Mouse (Mus musculus) ES-Bruce4 (cell line): ENCODE measurements around the gene Nr2c1. TPM values are rescaled to one million over a fixed set of nuclear protein-coding genes. Genes with fewer than 3 reads are reported as not detected.

Source experiments
- H3K27ac ChIP-seq: 2 replicates; pipeline ENCODE4 v1.5.1; 2012; ENCODE audit warnings: low read length, inconsistent platforms; ENCODE audit not compliant: insufficient read depth
- H3K27me3 ChIP-seq: 2 replicates; pipeline ENCODE4 v1.6.1; 2012; ENCODE audit warnings: mild to moderate bottlenecking, low read length, inconsistent platforms; ENCODE audit not compliant: control insufficient read depth, poor library complexity, insufficient read depth, severe bottlenecking
- H3K36me3 ChIP-seq: 2 replicates; pipeline ENCODE4 v1.6.1; 2012; ENCODE audit warnings: inconsistent platforms, mild to moderate bottlenecking, low read length, moderate library complexity; ENCODE audit not compliant: control insufficient read depth, poor library complexity, insufficient read depth, severe bottlenecking
- H3K4me1 ChIP-seq: one replicate; pipeline ENCODE4 v1.8.1; 2011; ENCODE audit warnings: low read length; ENCODE audit not compliant: control insufficient read depth, insufficient read depth
- H3K4me3 ChIP-seq: 2 replicates; pipeline ENCODE4 v1.5.1; 2011; ENCODE audit warnings: low read depth, mild to moderate bottlenecking, low read length
- H3K9ac ChIP-seq: 2 replicates; pipeline ENCODE4 v1.6.1; 2012; ENCODE audit warnings: low read depth, mild to moderate bottlenecking, inconsistent platforms; ENCODE audit not compliant: poor library complexity, severe bottlenecking
- H3K9me3 ChIP-seq: replicated peaks from 2 replicates; pipeline ENCODE4 v1.6.1; 2012; ENCODE audit warnings: mild to moderate bottlenecking, low read length, inconsistent platforms; ENCODE audit not compliant: control insufficient read depth, poor library complexity, insufficient read depth, severe bottlenecking
- CTCF ChIP-seq: IDR thresholded peaks from one replicate; pipeline ENCODE4 v1.8.1; 2011; ENCODE audit warnings: low read depth, low read length
- EP300 ChIP-seq: IDR thresholded peaks from 2 replicates; pipeline ENCODE4 v1.6.1; 2011; ENCODE audit warnings: low read depth, low read length; ENCODE audit not compliant: insufficient read depth
- POLR2A ChIP-seq: IDR thresholded peaks from one replicate; pipeline ENCODE4 v1.8.1; 2011; ENCODE audit warnings: low read length; ENCODE audit not compliant: insufficient read depth
- polyA plus RNA-seq: library from polyadenylated mRNA; stranded (reverse); fragments of >200 nt; gene quantifications from 2 replicates; pipeline ENCODE4 v1.2.4, GENCODE M21; 2011; ENCODE audit warnings: low read depth; ENCODE audit not compliant: missing spikeins, insufficient read depth, insufficient read length

Nr2c1 gene
- polyA plus RNA-seq, 1 experiment, result 8.8 TPM

DNA sequence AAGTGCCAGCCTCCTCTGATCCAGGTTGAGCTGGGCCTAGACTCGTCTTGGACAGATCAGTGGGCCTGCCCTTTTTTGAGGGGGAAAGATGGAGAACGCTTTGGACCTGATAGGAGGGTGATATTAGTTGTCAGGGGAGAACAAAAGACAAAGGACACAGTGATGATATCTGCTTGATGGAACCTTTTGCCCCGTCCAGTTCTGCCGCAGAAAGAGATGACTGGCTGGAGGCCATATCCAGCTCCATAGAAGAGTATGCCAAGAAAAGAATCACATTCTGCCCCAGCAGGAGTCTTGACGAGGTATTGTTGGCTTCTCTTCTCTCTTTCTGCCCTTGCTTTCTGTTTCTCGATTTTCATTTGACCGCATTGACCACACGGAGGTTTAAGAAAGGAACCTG is 14.7 kb upstream of the Nr2c1 start:
- Histone ChIP-seq H3K4me1 (no peaks in the 10 kb centered on the region), H3K9me3 (no peaks in the 10 kb centered on the region), H3K36me3 (no peaks in the 10 kb centered on the region), H3K9ac (no peak overlapping the region), H3K4me3 (no peak overlapping the region), H3K27me3 (no peaks in the 10 kb centered on the region), H3K27ac (no peak overlapping the region)
- TF ChIP-seq CTCF, result no peak
- TF ChIP-seq POLR2A, result no peak
- TF ChIP-seq EP300, result no peak

- no peak for TF ChIP-seq POLR2A
- TF ChIP-seq EP300, result no peak
- no peak for TF ChIP-seq CTCF
- H3K36me3 ChIP-seq, result no peaks in the 10 kb centered on the region
Observed at GRCm38 (mm10) chr10:94133674-94134073, 14.1 kb upstream of the Nr2c1 start.

GRCm38 (mm10) chr10:94134535-94135390 is 13.1 kb upstream of the Nr2c1 start:
- Histone ChIP-seq H3K36me3 (no peaks in the 10 kb centered on the region), H3K9me3 (no peaks in the 10 kb centered on the region), H3K9ac (no peak overlapping the region), H3K4me3 (no peak overlapping the region), H3K27me3 (no peaks in the 10 kb centered on the region), H3K4me1 (no peaks in the 10 kb centered on the region), H3K27ac (no peak overlapping the region)
- TF ChIP-seq POLR2A, result no peak
- TF ChIP-seq CTCF, result no peak
- TF ChIP-seq EP300, result no peak

More at GRCm38 (mm10) chr10:94133674-94134073, 14.1 kb upstream of the Nr2c1 start:
- H3K27me3 ChIP-seq, result no peaks in the 10 kb centered on the region
- no peak overlapping the region for H3K9ac ChIP-seq
- H3K9me3 ChIP-seq, result no peaks in the 10 kb centered on the region
- no peaks in the 10 kb centered on the region for H3K4me1 ChIP-seq
- no peak overlapping the region for H3K27ac ChIP-seq
- no peak overlapping the region for H3K4me3 ChIP-seq

- no peaks in the 10 kb centered on the region for H3K9me3 ChIP-seq
- no peaks in the 10 kb centered on the region for H3K36me3 ChIP-seq
- TF ChIP-seq EP300 (no peak), POLR2A (no peak), CTCF (no peak)
- H3K4me3 ChIP-seq, result no peak overlapping the region
- no peaks in the 10 kb centered on the region for H3K27me3 ChIP-seq
- no peak overlapping the region for H3K27ac ChIP-seq
- no peak overlapping the region for H3K9ac ChIP-seq
- no peaks in the 10 kb centered on the region for H3K4me1 ChIP-seq
Observed at GRCm38 (mm10) chr10:94138890-94139482, 8.8 kb upstream of the Nr2c1 start.

- H3K27ac ChIP-seq, result no peak overlapping the region
- no peak for TF ChIP-seq CTCF
- no peak for TF ChIP-seq POLR2A
- no peak for TF ChIP-seq EP300
- no peak overlapping the region for H3K4me3 ChIP-seq
- H3K27me3 ChIP-seq, result no peaks in the 10 kb centered on the region
- H3K36me3 ChIP-seq, result no peaks in the 10 kb centered on the region
- no peaks in the 10 kb centered on the region for H3K4me1 ChIP-seq
- H3K9me3 ChIP-seq, result no peaks in the 10 kb centered on the region
- no peak overlapping the region for H3K9ac ChIP-seq
Observed at GRCm38 (mm10) chr10:94140227-94140931, 7.4 kb upstream of the Nr2c1 start.

GRCm38 (mm10) chr10:94142427-94142826 is 5.4 kb upstream of the Nr2c1 start:
- Histone ChIP-seq H3K27me3 (no peaks in the 10 kb centered on the region), H3K27ac (no peak overlapping the region), H3K9me3 (no peaks in the 10 kb centered on the region), H3K4me3 (no peak overlapping the region), H3K36me3 (no peaks in the 10 kb centered on the region), H3K4me1 (no peaks in the 10 kb centered on the region), H3K9ac (no peak overlapping the region)
- TF ChIP-seq EP300 (no peak), CTCF (no peak), POLR2A (no peak)
